Mouse (Mus musculus) heart, postnatal 36 days (tissue): ENCODE results near the gene Lin7a. TPM values are rescaled to one million over a fixed set of nuclear protein-coding genes. Genes with fewer than 3 reads are reported as not detected.
"Not testable (repeated sequence)": the region's sequence is repeated elsewhere in the genome, so short reads cannot be mapped to it uniquely, and the experiment has no call there.

Source experiments
- DNase-seq, 2 experiments: peaks; one replicate each; pipeline ENCODE4 v3.0.0; 2021 to 2022
- intact Hi-C: fragments of 180-260 bp; cut with DNase I; formaldehyde crosslinking; loops from one replicate; pipeline ENCODE4 v1.15.1; 2025
- total RNA-seq, 2 experiments: library from RNA; stranded (reverse); gene quantifications; 2 replicates each; pipeline ENCODE4 v1.2.3; 2021

Lin7a gene
- total RNA-seq, 2 experiments from 2014 or later: 1.2 to 2.1 TPM

- no peak for DNase-seq
Observed at GRCm38 (mm10) chr10:107236211-107236610, 35.3 kb upstream of the Lin7a start.

GRCm38 (mm10) chr10:107237076-107237475 is 34.4 kb upstream of the Lin7a start:
- no peak for DNase-seq
- intact Hi-C loops: no loop called here

More at GRCm38 (mm10) chr10:107236211-107236610, 35.3 kb upstream of the Lin7a start:
- intact Hi-C loops: no loop called here

- intact Hi-C loops: no loop called here
- DNase-seq: no peak
Observed at GRCm38 (mm10) chr10:107237736-107238135, 33.8 kb upstream of the Lin7a start.

GRCm38 (mm10) chr10:107238151-107238860 is 33.2 kb upstream of the Lin7a start:
- intact Hi-C loops: no loop called here
- no peak for DNase-seq

GRCm38 (mm10) chr10:107238861-107239435 is 32.5 kb upstream of the Lin7a start:
- intact Hi-C loops: no loop called here

GRCm38 (mm10) chr10:107239651-107240330 is 31.7 kb upstream of the Lin7a start:
- no peak for DNase-seq
- intact Hi-C loops: no loop called here

More at GRCm38 (mm10) chr10:107238861-107239435, 32.5 kb upstream of the Lin7a start:
- no peak for DNase-seq

DNA sequence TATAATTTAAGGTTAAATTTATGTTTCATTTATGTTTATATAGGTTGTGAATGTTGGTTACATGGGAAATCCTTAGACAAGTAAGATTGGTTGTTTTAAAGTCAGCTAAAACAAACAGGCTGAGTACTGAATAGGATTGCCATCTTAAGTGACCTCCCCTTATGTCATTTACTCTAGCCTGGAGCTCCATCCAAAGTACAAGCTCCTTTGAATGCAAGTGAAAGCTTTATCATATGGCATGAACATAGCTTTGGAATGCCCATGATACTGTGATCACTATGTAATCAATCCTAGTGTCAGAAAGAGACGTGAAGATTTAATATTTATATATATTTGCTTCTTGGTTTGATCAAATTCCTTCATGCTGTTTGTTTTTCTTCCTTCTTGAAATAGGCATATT is 31.0 kb upstream of the Lin7a start:
- no peak for DNase-seq

GRCm38 (mm10) chr10:107240986-107241385 is 30.5 kb upstream of the Lin7a start:
- intact Hi-C loops: no loop called here
- no peak for DNase-seq

More for the DNA sequence above, 31.0 kb upstream of the Lin7a start:
- intact Hi-C loops: no loop called here

GRCm38 (mm10) chr10:107241406-107241805 is 30.1 kb upstream of the Lin7a start:
- no peak for DNase-seq
- intact Hi-C loops: no loop called here

GRCm38 (mm10) chr10:107241999-107242398 is 29.5 kb upstream of the Lin7a start:
- DNase-seq, intact Hi-C loops: not testable (repeated sequence)

GRCm38 (mm10) chr10:107242696-107243400 is 28.6 kb upstream of the Lin7a start:
- DNase-seq: no peak
- intact Hi-C loops: no loop called here

DNA sequence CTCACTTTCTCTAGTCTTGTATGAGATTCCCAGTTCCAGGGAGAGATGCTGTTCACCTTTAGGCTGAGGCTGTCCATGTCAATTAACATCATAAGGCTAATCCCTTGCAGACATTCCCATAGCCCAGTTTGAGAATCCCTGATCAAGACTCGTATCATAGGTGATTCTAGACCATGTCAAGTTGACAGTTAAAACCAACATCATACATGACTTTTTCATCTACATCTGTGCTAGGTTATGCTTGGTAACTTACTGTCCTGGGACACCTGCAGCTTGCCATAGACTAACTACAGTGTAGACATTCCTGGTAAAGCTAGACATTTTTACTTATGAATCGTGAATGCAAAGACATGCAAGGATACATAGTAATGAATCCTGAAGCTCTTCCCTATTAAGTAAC is 27.3 kb upstream of the Lin7a start:
- DNase-seq: no peak
- intact Hi-C loops: no loop called here

- intact Hi-C loops: no loop called here
- no peak for DNase-seq
Observed at GRCm38 (mm10) chr10:107244691-107245530, 26.6 kb upstream of the Lin7a start.

DNA sequence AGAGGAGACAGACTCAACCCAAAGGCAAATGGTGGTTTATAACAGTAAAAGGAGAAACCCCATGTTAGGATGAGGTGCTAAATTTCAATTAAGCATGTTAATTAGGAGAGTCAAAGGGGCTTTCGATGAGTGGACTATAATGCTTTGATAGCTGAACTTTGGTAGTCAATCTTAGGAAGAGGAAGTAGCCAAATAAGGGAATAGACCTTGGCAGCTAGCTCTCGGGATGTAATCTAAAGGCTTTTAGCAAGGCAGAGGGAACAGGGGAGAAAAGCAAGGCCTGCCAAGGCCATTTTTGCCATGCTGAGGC is 26.0 kb upstream of the Lin7a start:
- no peak for DNase-seq
- intact Hi-C loops: no loop called here

DNA sequence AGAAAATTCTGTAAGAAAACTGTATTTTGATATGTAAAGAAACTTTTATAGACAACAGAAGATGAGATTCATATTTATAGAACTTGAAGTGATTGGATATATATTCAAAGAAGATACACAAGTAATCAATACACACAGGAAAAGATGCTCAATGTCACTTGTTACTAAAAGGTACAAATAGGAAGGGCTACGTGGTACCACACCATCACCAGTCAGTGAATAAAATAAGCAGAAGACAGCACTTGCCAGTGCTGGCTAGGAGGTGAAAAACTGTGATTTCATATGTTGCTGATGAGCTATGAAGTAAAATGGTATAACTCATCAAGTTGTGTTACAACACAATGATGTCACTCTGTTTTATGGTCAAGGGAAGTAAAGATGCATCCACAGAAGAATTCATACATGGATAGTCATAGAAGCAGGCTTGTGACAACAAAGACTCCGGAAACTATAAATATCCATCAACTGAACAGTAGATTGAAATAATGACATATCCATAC is 25.5 kb upstream of the Lin7a start:
- intact Hi-C loops: no loop called here
- DNase-seq: no peak

GRCm38 (mm10) chr10:107247001-107247670 is 24.4 kb upstream of the Lin7a start:
- DNase-seq: no peak
- intact Hi-C loops: no loop called here

GRCm38 (mm10) chr10:107248481-107248880 is 23.0 kb upstream of the Lin7a start:
- intact Hi-C loops: no loop called here
- DNase-seq: no peak

GRCm38 (mm10) chr10:107249056-107249455 is 22.4 kb upstream of the Lin7a start:
- no peak for DNase-seq
- intact Hi-C loops: no loop called here

GRCm38 (mm10) chr10:107249606-107250186 is 21.8 kb upstream of the Lin7a start:
- intact Hi-C loops: no loop called here
- DNase-seq: no peak
